Mouse (Mus musculus): ENCODE results near the gene Gm20594.

The Gm20594 gene

GRCm38 (mm10) chr6:79817616-79818015 is at the start of gene Gm20594:
Gene Gm20594 (plus strand): TSS chr6:79817916.
- no peak for DNase-seq (ENCODE audit: extremely low spot score, low spot score)

- DNase-seq (ENCODE audit: extremely low spot score, low spot score): no peak
Measured at GRCm38 (mm10) chr6:79818114-79818513, 398 bp downstream of the Gm20594 start.

DNA sequence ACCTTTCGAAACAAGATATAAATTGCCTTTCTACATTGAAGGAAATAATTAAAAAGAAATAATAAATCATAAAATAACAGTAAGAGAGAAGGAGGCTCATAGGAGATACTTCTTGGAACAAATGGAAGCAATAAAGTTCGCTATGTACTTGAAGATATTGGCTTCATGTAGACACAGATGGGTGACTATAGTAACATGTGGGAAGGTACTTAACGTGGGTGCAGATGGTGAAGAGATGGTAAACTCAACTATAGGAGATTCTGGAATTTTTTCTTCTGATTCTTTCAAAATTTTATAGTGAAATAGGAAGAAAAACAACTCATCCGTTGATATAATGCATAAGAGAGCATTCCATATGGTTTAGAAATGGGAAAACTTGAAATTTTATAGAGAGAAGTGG is 16.1 kb downstream of the Gm20594 start:
- no peak for DNase-seq (ENCODE audit: extremely low spot score, low spot score)

GRCm38 (mm10) chr6:79846829-79847228 is 29.1 kb downstream of the Gm20594 start:
- no peak for DNase-seq (ENCODE audit: extremely low spot score, low spot score)
